Mouse (Mus musculus) neural tube, embryonic 14.5 days (tissue): ENCODE measurements around the gene Ugt1a8. TPM values are rescaled to one million over a fixed set of nuclear protein-coding genes. Genes with fewer than 3 reads are reported as not detected.
A peak's percentile ranks its signal among the peaks of the same experiment; 100 is the strongest.

Experiments
- ATAC-seq: fragments of 200-750 bp; cut with Nextera tagmentation; 2 replicates; pipeline ENCODE4 v1.8.0; 2017; ENCODE audit warnings: low read depth, mild to moderate bottlenecking, moderate TSS enrichment, moderate library complexity
- H3K27ac ChIP-seq: fragments of 300-500 bp; sonication (generic); 2 replicates; pipeline ENCODE4 v1.5.1; 2014; ENCODE audit warnings: low read depth, mild to moderate bottlenecking, control low read depth, low read length, moderate library complexity, mixed read lengths
- H3K27me3 ChIP-seq: fragments of 300-500 bp; sonication (generic); 2 replicates; pipeline ENCODE4 v1.6.1; 2014; ENCODE audit warnings: low read length; ENCODE audit not compliant: control insufficient read depth, insufficient read depth
- H3K36me3 ChIP-seq: fragments of 300-500 bp; sonication (generic); 2 replicates; pipeline ENCODE4 v1.6.1; 2014; ENCODE audit warnings: low read length, mixed read lengths; ENCODE audit not compliant: control insufficient read depth, insufficient read depth
- H3K4me1 ChIP-seq: fragments of 300-500 bp; sonication (generic); 2 replicates; pipeline ENCODE4 v1.6.1; 2014; ENCODE audit warnings: low read length; ENCODE audit not compliant: control insufficient read depth, insufficient read depth
- H3K4me2 ChIP-seq: fragments of 300-500 bp; sonication (generic); 2 replicates; pipeline ENCODE4 v1.6.1; 2014; ENCODE audit warnings: mild to moderate bottlenecking, low read depth, low read length, control low read depth
- H3K4me3 ChIP-seq: fragments of 300-500 bp; sonication (generic); 2 replicates; pipeline ENCODE4 v1.5.1; 2014; ENCODE audit warnings: low read depth, low read length, control low read depth, mixed read lengths
- H3K9ac ChIP-seq: fragments of 300-500 bp; sonication (generic); replicated peaks from 2 replicates; pipeline ENCODE4 v1.6.1; 2014; ENCODE audit warnings: low read depth, mild to moderate bottlenecking, control low read depth, low read length, mixed read lengths
- H3K9me3 ChIP-seq: fragments of 300-500 bp; sonication (generic); 2 replicates; pipeline ENCODE4 v1.6.1; 2016; ENCODE audit warnings: low read length; ENCODE audit not compliant: control insufficient read depth
- WGBS: fragments of 180-500 bp; shearing (Covaris S2); extraction: QIAGEN DNeasy Blood & Tissue Kit; methylation state at CpG from one replicate; pipeline ENCODE4 v1.1.7; 2014; 5-methylcytosine and 5-hydroxymethylcytosine counted together
- polyA plus RNA-seq: library from polyadenylated mRNA; unstranded; fragments of >200 nt; fragmentation: Nextera tagmentation; extraction: Ambion mirVana; gene quantifications from 2 replicates; pipeline ENCODE4 v1.2.1, GENCODE M21; 2014

Gene Ugt1a8
- polyA plus RNA-seq, 1 experiment from 2014 or later = not detected

DNA sequence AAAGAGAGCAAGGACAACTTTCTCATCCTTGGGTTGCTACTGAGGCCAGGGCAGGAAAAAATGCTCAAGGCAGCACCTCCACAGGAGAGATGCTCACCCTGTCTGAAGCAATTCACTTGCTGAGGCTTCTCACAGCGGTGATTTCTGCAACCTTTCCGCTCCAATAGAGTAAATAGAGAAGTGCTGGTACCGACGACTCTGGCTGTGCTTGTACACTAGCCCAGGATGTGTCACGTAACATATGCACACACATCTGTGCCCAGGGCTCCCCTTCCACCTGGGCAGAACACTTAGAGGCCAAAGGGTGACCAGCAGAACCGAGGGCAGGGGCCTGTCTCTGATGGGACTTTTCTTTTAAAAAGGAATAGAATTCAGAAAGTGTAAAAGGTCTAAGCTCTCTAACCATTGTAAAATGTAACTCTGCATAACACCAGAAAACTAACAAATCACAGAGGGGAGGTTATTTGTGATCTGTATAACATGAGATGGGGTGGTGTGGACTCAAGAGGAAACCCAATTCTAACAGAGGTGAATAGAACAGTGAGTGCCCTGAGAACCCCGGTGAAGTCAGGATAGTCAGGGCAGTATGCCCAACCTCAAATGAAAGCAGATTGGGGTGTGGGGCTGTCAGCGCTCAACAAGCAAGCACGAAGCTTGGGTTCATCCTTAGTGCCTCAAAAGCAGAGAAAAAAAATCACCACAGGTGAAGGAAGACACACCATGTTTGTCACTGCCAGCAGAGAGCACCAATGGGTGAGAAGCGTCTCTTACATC lies 173.2 kb downstream of the Ugt1a8 start:
- H3K4me3 ChIP-seq = no peak overlapping the region
- no peak overlapping the region for H3K4me2 ChIP-seq
- H3K9ac ChIP-seq = no peak overlapping the region
- WGBS = 86% methylated on average over 10 of the region's 10 CpGs
- ATAC-seq = no peak
- no peaks in the 10 kb centered on the region for H3K27me3 ChIP-seq
- H3K27ac ChIP-seq = no peak overlapping the region
- H3K9me3 ChIP-seq = peaks cover 24% of the 10 kb centered on the region
- no peaks in the 10 kb centered on the region for H3K4me1 ChIP-seq
- peaks cover 45% of the 10 kb centered on the region for H3K36me3 ChIP-seq

DNA sequence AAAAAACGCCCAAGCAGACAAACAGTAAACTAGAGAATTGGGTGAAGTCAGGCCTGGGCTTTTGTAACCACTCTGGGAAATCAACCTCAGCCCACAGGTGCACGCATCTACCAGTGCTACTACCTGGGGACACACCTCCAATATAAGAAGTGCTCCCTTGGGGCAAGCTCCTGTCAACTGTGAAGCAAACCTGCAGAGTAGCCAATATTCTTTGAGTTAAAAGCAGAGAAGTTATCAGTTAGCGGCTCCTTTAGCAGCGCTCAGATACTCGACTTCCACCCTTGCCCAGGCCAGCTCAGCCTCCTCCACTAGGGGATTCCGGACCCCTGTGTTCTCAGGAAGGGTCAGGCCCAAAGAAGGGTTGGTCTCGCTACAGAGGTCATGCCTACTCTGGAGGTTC lies 174.1 kb downstream of the Ugt1a8 start:
- Histone ChIP-seq H3K9ac (no peak overlapping the region), H3K4me2 (no peak overlapping the region), H3K9me3 (peaks cover 17% of the 10 kb centered on the region), H3K4me1 (no peaks in the 10 kb centered on the region), H3K4me3 (no peak overlapping the region), H3K36me3 (peaks cover 54% of the 10 kb centered on the region), H3K27me3 (no peaks in the 10 kb centered on the region), H3K27ac (no peak overlapping the region)
- 85% methylated on average over 7 of the region's 7 CpGs for WGBS
- ATAC-seq = no peak

GRCm38 (mm10) chr1:88262255-88262654 lies 174.6 kb downstream of the Ugt1a8 start:
- H3K27ac ChIP-seq = no peak overlapping the region
- H3K4me3 ChIP-seq = no peak overlapping the region
- no peak overlapping the region for H3K4me2 ChIP-seq
- H3K9ac ChIP-seq = no peak overlapping the region
- peaks cover 12% of the 10 kb centered on the region for H3K9me3 ChIP-seq
- peaks cover 59% of the 10 kb centered on the region for H3K36me3 ChIP-seq
- 80% methylated on average over 4 of the region's 4 CpGs for WGBS
- peak; percentile 10; the same call in 1 of the 2 replicates for ATAC-seq
- no peaks in the 10 kb centered on the region for H3K27me3 ChIP-seq
- no peaks in the 10 kb centered on the region for H3K4me1 ChIP-seq

DNA sequence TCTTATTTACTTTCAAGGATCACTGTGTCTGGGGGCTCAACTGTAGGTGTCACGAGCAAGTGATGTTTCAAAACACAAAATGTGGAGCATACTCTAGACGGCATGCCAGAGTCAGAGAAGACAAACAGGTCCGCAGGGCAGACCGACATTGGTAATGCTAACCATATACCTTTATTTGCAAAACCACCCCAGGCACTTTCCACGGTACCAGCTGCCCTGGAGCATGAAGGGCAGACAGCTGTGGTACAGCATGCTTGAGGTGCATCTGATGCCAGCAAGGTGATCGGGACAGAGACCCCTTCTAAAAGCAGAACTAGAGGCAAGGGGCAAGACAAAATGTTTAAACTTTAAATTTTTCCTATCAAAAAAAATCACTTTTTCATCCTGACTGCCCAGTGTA lies 175.3 kb downstream of the Ugt1a8 start:
- H3K4me3 ChIP-seq = no peak overlapping the region
- H3K36me3 ChIP-seq = peaks cover 66% of the 10 kb centered on the region
- H3K9me3 ChIP-seq = peaks cover 5% of the 10 kb centered on the region; the same call in 1 of the 2 replicates
- H3K4me2 ChIP-seq = no peak overlapping the region
- 77% methylated on average over 6 of the region's 6 CpGs for WGBS
- ATAC-seq = no peak
- H3K27me3 ChIP-seq = no peaks in the 10 kb centered on the region
- no peaks in the 10 kb centered on the region for H3K4me1 ChIP-seq
- no peak overlapping the region for H3K27ac ChIP-seq
- no peak overlapping the region for H3K9ac ChIP-seq

DNA sequence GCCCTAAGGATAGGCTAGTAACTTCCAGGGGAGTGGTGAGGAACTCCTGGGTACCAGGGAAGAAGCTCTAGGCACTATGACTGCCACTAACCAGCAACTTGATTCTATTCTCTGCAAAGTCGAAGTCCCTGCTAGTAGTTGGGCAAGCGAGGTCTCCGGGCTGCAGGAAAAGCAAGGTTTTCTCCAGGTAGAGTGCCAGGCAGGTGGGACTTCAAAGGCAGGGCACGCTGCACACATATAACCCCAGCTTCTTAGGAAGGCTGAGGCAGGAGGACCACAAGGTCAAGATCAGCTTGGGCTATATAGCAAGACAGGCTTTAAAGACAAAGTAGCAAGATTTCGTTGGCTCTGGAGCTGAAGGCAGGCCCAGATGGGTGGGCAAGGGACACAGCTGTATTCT lies 176.2 kb downstream of the Ugt1a8 start:
- Histone ChIP-seq H3K4me1 (no peaks in the 10 kb centered on the region), H3K9me3 (no peaks in the 10 kb centered on the region), H3K27ac (no peak overlapping the region), H3K9ac (no peak overlapping the region), H3K4me2 (no peak overlapping the region), H3K36me3 (peaks cover 74% of the 10 kb centered on the region), H3K4me3 (no peak overlapping the region), H3K27me3 (no peaks in the 10 kb centered on the region)
- ATAC-seq = no peak
- 93% methylated on average over 5 of the region's 5 CpGs for WGBS

- H3K9ac ChIP-seq = no peak overlapping the region
- ATAC-seq = no peak
- H3K4me3 ChIP-seq = no peak overlapping the region
- H3K4me2 ChIP-seq = no peak overlapping the region
- H3K36me3 ChIP-seq = peaks cover 80% of the 10 kb centered on the region
- H3K27ac ChIP-seq = no peak overlapping the region
- 91% methylated on average over 7 of the region's 7 CpGs for WGBS
- no peaks in the 10 kb centered on the region for H3K27me3 ChIP-seq
- H3K4me1 ChIP-seq = no peaks in the 10 kb centered on the region
- H3K9me3 ChIP-seq = no peaks in the 10 kb centered on the region
Measured at GRCm38 (mm10) chr1:88264237-88264868, 176.7 kb downstream of the Ugt1a8 start.

GRCm38 (mm10) chr1:88264869-88265240 lies 177.2 kb downstream of the Ugt1a8 start:
- H3K9me3 ChIP-seq = no peaks in the 10 kb centered on the region
- no peaks in the 10 kb centered on the region for H3K4me1 ChIP-seq
- ATAC-seq = no peak
- H3K4me3 ChIP-seq = no peak overlapping the region
- no peak overlapping the region for H3K4me2 ChIP-seq
- H3K9ac ChIP-seq = no peak overlapping the region
- no peaks in the 10 kb centered on the region for H3K27me3 ChIP-seq
- H3K27ac ChIP-seq = no peak overlapping the region
- H3K36me3 ChIP-seq = peaks cover 85% of the 10 kb centered on the region
- WGBS = 81% methylated on average over 4 of the region's 4 CpGs

GRCm38 (mm10) chr1:88266123-88266522 lies 178.5 kb downstream of the Ugt1a8 start:
- Histone ChIP-seq H3K4me3 (no peak overlapping the region), H3K9me3 (no peaks in the 10 kb centered on the region), H3K4me1 (no peaks in the 10 kb centered on the region), H3K27ac (no peak overlapping the region), H3K4me2 (no peak overlapping the region), H3K9ac (no peak overlapping the region), H3K27me3 (no peaks in the 10 kb centered on the region), H3K36me3 (peaks cover 78% of the 10 kb centered on the region)
- ATAC-seq = no peak
- 89% methylated on average over 13 of the region's 13 CpGs for WGBS

DNA sequence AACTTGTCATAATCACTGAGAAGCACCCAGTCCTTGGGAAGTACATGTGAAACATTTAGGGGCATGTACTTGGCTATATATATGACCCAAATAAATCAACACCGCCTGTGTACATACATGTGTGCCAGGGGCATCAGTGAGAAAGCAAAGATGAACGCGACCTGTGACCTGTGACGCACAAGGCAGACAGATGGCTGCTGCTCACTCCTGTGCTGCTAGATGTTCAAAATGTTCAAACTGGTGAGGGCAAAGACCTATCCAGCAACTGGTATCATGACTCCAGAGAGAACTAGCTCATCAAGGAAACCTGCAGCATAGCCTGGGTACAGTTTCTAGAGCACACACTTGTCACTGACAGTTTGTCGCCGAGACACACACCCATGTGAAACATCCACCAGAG lies 179.9 kb downstream of the Ugt1a8 start:
- 0 out of 2 replicates have a peak, but pooled peaks have one; percentile 7 for ATAC-seq
- WGBS = 93% methylated on average over 6 of the region's 6 CpGs

More for the DNA sequence above, 179.9 kb downstream of the Ugt1a8 start:
- H3K27ac ChIP-seq = no peak overlapping the region
- H3K4me3 ChIP-seq = no peak overlapping the region
- H3K9ac ChIP-seq = no peak overlapping the region
- H3K4me2 ChIP-seq = no peak overlapping the region
- H3K4me1 ChIP-seq = no peaks in the 10 kb centered on the region
- H3K27me3 ChIP-seq = no peaks in the 10 kb centered on the region
- peaks cover 76% of the 10 kb centered on the region for H3K36me3 ChIP-seq
- no peaks in the 10 kb centered on the region for H3K9me3 ChIP-seq
